Mouse (Mus musculus): ENCODE data around the gene Adat1. TPM values are rescaled to one million over a fixed set of nuclear protein-coding genes. Genes with fewer than 3 reads are reported as not detected.

Gene Adat1
- polyA plus RNA-seq, 1 experiment from 2014 or later: 9.5 TPM

Other genes with a start within 250 kb of the Adat1 start
- 43.5 and 46.5 TPM in 2 replicates for gene Bcar1, start 248.5 kb downstream of the Adat1 start, polyA plus RNA-seq (2014; fragmentation: Nextera tagmentation; extraction: Ambion mirVana)
- 206 and 215 TPM in 2 replicates for gene Cfdp1, start 138.0 kb downstream of the Adat1 start, polyA plus RNA-seq (2014; fragmentation: Nextera tagmentation; extraction: Ambion mirVana)
- gene Tmem170, start 115.6 kb downstream of the Adat1 start, polyA plus RNA-seq (2014; fragmentation: Nextera tagmentation; extraction: Ambion mirVana): 9.7 and 11.8 TPM in 2 replicates
- gene Chst5, start 81.9 kb downstream of the Adat1 start, polyA plus RNA-seq (2014; fragmentation: Nextera tagmentation; extraction: Ambion mirVana): 3.0 and 3.9 TPM in 2 replicates
- 14.8 and 16.6 TPM in 2 replicates for gene Tmem231, start 58.4 kb downstream of the Adat1 start, polyA plus RNA-seq (2014; fragmentation: Nextera tagmentation; extraction: Ambion mirVana)
- gene Gabarapl2, start 51.6 kb downstream of the Adat1 start, polyA plus RNA-seq (2014; fragmentation: Nextera tagmentation; extraction: Ambion mirVana): 187 and 189 TPM in 2 replicates
- gene Kars, start 19.0 kb upstream of the Adat1 start, polyA plus RNA-seq (2014; fragmentation: Nextera tagmentation; extraction: Ambion mirVana): 203 and 212 TPM in 2 replicates
- gene Terf2ip, start 19.1 kb upstream of the Adat1 start, polyA plus RNA-seq (2014; fragmentation: Nextera tagmentation; extraction: Ambion mirVana): 22.3 and 24.7 TPM in 2 replicates
- gene Gm6793, start 22.7 kb upstream of the Adat1 start, polyA plus RNA-seq (2014; fragmentation: Nextera tagmentation; extraction: Ambion mirVana): 0.38 and 1.4 TPM in 2 replicates